Mouse (Mus musculus) embryonic fibroblast, embryonic 13.5 days (primary cell): ENCODE measurements around the gene Pla2g2d. TPM values are rescaled to one million over a fixed set of nuclear protein-coding genes. Genes with fewer than 3 reads are reported as not detected.

Experiments used
- H3K27ac ChIP-seq: 2 replicates; pipeline ENCODE4 v1.5.1; 2012; ENCODE audit warnings: low read length, control low read depth, inconsistent platforms; ENCODE audit not compliant: insufficient read depth
- H3K4me1 ChIP-seq: 2 replicates; pipeline ENCODE4 v1.6.1; 2011; ENCODE audit warnings: low read length; ENCODE audit not compliant: control insufficient read depth, insufficient read depth
- H3K4me3 ChIP-seq: 2 replicates; pipeline ENCODE4 v1.5.1; 2011; ENCODE audit warnings: mild to moderate bottlenecking, control low read depth, low read length; ENCODE audit not compliant: insufficient read depth
- CTCF ChIP-seq: IDR thresholded peaks from 2 replicates; pipeline ENCODE4 v1.5.1; 2011; ENCODE audit warnings: mild to moderate bottlenecking, control low read depth, low read length, moderate library complexity, borderline replicate concordance; ENCODE audit not compliant: insufficient read depth
- POLR2A ChIP-seq: IDR thresholded peaks from 2 replicates; pipeline ENCODE4 v1.6.1; 2011; ENCODE audit warnings: low read depth, mild to moderate bottlenecking, control low read depth, low read length, moderate library complexity
- polyA plus RNA-seq: library from polyadenylated mRNA; stranded (reverse); fragments of >200 nt; gene quantifications from 2 replicates; pipeline ENCODE4 v1.2.4, GENCODE M21; 2011; ENCODE audit warnings: low read depth; ENCODE audit not compliant: missing spikeins, insufficient read length

Pla2g2d gene
- polyA plus RNA-seq, 1 experiment, result not detected

DNA sequence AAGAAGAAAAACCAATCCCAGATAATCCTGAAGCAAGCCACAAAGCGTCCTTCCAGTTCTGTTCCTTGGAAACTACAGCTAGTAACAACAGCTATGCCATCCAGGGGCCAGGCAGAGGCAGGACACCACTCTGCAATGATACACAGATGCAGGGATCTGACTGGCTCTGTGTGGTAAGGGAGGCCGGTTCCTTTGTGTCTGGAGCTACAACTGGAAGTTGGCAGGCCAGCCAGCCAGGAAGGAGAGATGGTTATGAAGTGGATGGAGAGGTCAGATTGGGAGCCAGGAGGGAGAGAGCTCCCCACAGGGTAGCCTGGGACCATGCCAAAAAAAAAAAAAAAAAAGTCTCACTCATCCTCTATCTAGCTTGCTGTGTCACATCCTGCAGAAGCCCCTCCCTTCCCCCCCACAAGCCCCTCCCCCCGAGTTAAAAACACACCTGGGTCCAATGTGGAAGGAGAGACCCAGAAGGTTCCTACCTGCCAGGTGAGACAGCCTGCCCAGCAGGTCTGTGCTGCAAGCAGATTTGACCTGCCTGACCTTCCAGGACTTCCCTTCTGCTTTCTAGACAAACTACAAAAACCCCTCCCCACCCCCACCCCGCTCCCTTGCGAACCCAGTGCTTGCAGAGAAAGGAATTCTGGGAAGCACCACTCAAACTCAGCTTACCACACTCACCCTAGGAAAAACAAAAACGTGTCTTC is 21.1 kb downstream of the Pla2g2d start:
- TF ChIP-seq CTCF, result no peak
- TF ChIP-seq POLR2A, result no peak
- H3K4me3 ChIP-seq, result no peak overlapping the region
- no peak overlapping the region for H3K27ac ChIP-seq
- 0 out of 2 replicates have a peak, but pooled peaks cover 5% of the 10 kb centered on the region for H3K4me1 ChIP-seq

DNA sequence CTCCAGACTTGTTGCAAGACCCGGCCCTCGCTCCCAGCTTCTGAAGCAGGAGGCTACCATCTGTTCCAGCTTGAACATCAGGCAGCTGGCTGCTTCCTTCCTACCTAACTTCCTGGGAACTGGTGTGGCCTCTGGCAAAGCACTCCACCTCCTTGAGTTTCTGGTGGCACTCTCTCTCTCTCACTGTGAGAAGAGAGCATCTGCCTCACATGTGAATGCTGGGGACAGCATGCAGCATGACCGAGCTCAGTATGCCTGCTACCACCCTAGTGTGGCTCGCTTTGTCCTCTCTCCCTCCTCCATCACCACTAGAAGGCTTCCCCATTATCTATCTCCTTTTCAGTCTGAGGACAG is 21.7 kb downstream of the Pla2g2d start:
- Histone ChIP-seq H3K27ac (no peak overlapping the region), H3K4me1 (0 out of 2 replicates have a peak, but pooled peaks cover 5% of the 10 kb centered on the region), H3K4me3 (no peak overlapping the region)
- TF ChIP-seq POLR2A (no peak), CTCF (no peak)

DNA sequence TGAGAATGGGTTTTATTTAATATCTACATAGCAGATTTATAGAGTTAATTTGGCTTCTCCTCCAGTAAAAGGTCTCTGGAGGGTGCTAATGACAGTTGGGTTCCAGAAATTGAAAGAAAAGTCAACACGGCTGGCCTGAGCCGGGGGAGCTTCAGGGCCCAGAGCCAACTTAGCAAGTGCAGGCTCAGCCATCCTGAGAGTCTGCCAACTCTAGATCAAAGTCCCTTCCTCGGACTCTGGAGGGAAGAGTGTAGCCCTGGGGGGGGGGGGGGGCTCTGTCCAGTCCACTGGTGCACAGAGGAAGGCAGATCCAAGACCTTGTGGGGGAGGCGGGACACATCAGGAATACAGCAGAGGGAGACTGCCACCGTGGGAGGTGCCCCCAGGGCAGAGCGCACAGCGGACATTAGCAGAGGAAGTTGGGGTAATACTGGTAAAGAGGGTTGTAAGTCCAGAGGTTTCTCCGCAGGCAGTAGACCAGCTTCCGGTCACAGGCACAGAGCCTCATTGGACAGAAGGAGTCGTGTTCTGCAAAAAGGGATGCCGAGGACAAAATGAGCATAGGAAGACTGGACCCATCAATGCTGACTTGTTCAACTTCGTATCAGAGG is 24.7 kb downstream of the Pla2g2d start:
- no peak overlapping the region for H3K4me3 ChIP-seq
- H3K4me1 ChIP-seq, result no peaks in the 10 kb centered on the region

DNA sequence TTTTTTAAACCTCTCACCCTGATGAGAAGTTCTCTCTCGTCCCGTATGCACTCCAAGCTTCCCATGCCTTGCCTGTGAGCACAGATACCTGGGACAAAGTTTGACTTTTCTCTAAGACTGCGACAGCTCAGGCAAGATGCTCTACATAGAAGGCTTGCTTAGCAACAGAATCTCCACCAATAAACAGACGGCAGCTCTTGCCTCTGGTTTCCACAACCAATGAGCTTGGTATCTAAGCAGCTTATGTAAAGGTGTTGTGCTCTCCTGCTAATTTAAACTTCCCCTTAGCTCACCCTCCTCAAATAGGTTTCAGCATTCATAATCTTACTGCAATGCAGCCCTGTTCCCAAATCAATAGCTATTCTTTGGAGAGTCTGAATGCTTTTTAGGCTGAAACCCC is 26.1 kb downstream of the Pla2g2d start:
- TF ChIP-seq POLR2A (no peak), CTCF (no peak)
- Histone ChIP-seq H3K27ac (no peak overlapping the region), H3K4me3 (no peak overlapping the region), H3K4me1 (no peaks in the 10 kb centered on the region)

More for the DNA sequence above, 24.7 kb downstream of the Pla2g2d start:
- TF ChIP-seq CTCF (no peak), POLR2A (no peak)
- no peak overlapping the region for H3K27ac ChIP-seq

DNA sequence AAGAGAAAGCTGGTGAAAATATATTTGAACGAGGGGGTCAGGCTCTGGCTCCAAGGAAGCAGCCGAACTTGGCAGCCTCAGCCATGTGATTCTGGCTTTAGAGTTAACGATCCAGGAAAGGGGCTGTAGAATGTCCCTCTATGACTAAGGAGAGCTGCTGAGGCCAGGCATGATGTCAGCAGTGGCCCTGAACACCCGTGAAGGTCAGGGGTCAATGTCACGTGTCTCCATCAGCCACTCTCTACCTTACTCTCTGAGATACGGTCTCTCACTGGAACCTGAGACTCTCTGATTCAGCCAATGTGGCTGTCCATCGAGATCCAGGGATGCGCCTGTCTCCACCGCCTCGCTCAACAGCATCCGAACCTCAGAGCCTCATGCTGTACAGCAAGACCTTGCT is 27.4 kb downstream of the Pla2g2d start:
- Histone ChIP-seq H3K4me1 (no peaks in the 10 kb centered on the region), H3K27ac (no peak overlapping the region), H3K4me3 (no peak overlapping the region)
- no peak for TF ChIP-seq POLR2A
- TF ChIP-seq CTCF, result no peak

DNA sequence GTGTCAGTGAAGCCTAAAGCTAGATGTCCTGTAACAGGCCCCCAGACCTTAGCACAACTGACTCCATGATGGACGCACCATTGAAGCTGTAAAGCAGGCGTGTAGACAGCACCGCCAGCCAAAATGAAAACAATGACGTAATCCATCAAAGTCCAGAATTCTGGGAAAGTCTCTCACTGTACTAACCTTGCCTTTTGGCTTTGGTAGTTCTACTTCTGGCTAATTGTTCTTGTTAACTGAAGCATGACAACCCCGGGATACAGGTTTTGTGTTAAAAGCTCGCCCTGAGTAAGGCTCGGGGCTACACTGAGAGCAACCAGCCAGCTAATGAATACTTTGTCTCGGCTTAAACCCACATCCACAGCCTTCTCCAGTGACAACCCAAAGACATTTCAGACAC is 29.7 kb downstream of the Pla2g2d start:
- Histone ChIP-seq H3K4me3 (no peak overlapping the region), H3K4me1 (no peaks in the 10 kb centered on the region), H3K27ac (no peak overlapping the region)
- no peak for TF ChIP-seq POLR2A
- no peak for TF ChIP-seq CTCF

DNA sequence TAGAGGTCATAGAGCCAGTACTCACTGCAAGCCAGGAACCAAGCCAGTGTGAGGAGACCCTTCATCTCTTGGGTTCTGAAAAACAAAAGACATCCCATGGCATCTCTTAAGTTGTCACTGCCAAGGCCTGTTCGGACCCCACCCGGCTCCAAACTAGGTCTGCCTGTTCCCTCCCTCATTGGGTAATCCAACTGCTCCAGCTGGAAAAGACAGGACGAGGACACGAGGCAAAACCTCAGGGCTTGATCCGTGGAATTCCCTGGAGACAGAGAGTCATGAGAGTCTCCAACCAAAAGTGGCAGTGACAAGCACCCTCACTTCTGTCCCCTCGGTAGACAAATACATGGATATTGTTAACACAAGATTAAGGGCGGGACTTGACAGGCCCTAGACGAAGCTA is 30.6 kb downstream of the Pla2g2d start:
- no peak overlapping the region for H3K27ac ChIP-seq
- H3K4me1 ChIP-seq, result no peaks in the 10 kb centered on the region
- no peak overlapping the region for H3K4me3 ChIP-seq
- TF ChIP-seq CTCF, result no peak
- TF ChIP-seq POLR2A, result no peak

DNA sequence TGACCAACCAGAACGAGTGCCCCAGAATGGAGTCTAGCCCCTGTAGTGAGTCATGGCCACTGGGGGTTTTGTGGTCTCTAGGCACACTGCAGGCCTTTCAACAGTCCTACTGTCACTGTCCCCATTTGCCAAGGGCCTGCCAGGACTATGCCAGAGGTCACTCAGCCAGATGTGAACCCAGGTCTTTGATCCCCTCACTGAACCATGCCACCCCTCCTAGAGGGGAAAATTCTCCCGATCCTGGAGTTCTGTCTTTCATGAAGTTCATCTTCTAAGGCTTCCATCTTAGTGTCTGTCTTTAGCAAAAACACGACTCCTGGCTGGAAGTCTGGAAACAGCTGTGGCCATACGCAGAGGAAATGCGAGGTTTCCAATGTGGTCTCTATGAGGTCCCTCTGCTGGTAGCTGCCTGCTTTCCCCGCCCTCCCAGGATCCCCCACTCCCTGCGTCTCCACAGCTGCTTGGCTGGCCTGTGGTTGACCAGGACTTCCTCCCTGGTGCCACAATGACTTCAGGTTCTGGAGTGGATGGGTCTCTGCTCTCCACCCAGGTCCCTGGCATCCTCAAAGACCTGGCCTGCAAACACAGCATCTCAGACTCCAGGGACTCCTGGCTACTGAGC is 31.5 kb downstream of the Pla2g2d start:
- no peak overlapping the region for H3K4me3 ChIP-seq
- no peak overlapping the region for H3K27ac ChIP-seq
- H3K4me1 ChIP-seq, result no peaks in the 10 kb centered on the region
- no peak for TF ChIP-seq POLR2A
- TF ChIP-seq CTCF, result no peak

DNA sequence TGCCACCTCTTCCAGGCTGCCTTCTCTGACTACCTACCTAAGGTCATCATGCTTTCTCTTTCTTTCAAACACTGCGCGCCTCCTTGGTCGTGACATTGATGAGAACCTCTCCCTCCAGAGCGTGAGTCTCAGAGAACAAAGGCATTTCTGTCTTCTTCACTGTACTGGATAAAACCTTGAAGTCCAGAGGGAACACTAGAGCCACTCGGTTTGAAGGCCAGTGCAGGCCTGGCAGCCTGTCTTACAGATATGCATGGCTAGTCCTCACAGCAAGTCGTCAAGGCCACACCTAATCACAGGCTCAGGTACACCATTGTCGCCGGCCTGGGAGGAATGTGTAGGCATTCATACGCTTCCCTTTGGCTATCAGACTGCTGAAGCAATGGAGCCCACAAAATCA is 40.6 kb downstream of the Pla2g2d start:
- TF ChIP-seq CTCF, result no peak
- no peak for TF ChIP-seq POLR2A
- Histone ChIP-seq H3K4me1 (no peaks in the 10 kb centered on the region), H3K27ac (no peak overlapping the region), H3K4me3 (no peak overlapping the region)

DNA sequence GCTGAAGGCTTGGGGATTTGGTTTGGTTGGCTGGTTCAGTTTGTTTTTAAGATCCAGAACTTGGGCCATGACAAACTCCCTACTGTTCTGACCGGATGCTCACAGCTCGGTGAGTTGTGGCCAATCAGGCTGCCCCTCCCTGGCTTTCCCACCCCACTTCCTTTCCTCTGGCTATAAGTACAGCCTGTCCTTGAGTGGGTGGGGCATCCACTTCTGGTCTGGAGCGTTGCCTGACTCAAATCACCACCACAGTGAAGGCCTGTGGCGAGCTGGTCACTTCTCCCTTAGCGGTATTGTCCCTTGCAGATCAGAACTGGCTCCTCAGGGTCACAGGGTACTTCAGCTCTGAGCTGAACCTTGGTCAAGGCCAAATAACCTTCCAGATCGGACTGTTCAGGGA is 42.2 kb downstream of the Pla2g2d start:
- Histone ChIP-seq H3K27ac (no peak overlapping the region), H3K4me3 (no peak overlapping the region), H3K4me1 (no peaks in the 10 kb centered on the region)
- TF ChIP-seq CTCF (no peak), POLR2A (no peak)

DNA sequence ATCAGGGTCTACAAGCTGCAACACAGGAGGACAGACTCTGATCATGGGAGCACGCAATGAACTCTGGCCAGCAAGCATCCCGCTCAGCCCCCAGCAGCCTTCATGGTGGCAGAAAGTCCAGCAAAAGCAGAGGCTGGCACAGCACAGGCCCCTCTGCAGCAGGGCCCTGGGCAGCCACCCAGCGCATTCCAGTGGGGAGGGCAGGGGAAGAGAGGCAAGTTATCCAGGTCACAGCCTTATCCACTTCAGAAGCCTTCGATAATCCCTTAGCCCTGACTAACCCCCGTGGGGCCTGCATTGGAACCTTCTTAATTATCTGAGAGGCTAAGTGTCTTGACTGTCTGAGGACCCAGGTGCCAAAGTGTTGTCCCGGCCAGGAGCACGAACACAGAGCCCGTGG is 43.6 kb downstream of the Pla2g2d start:
- H3K27ac ChIP-seq, result no peak overlapping the region
- no peak for TF ChIP-seq CTCF
- TF ChIP-seq POLR2A, result no peak

More for the DNA sequence above, 43.6 kb downstream of the Pla2g2d start:
- Histone ChIP-seq H3K4me3 (no peak overlapping the region), H3K4me1 (no peaks in the 10 kb centered on the region)
